Mouse (Mus musculus): Measurements from ENCODE around the gene Rab1b.
A peak's percentile ranks its signal among the peaks of the same experiment; 100 is the strongest.
"Not testable (repeated sequence)": the region's sequence is repeated elsewhere in the genome, so short reads cannot be mapped to it uniquely, and the experiment has no call there.

Gene Rab1b

GRCm38 (mm10) chr19:5097521-5098362 lies 9.1 kb downstream of the Rab1b start:
- DNase-seq, result no peak

- no peak for DNase-seq
Measured at GRCm38 (mm10) chr19:5095887-5096474, 10.9 kb downstream of the Rab1b start.

GRCm38 (mm10) chr19:5094746-5095417 lies 12.0 kb downstream of the Rab1b start:
- no peak for DNase-seq

- peak; percentile 89 for DNase-seq
Measured at GRCm38 (mm10) chr19:5094243-5094632, 12.6 kb downstream of the Rab1b start.

GRCm38 (mm10) chr19:5093481-5094242 lies 13.2 kb downstream of the Rab1b start:
- DNase-seq, result no peak

- DNase-seq, result no peak
Measured at GRCm38 (mm10) chr19:5092083-5092482, 14.8 kb downstream of the Rab1b start.

- DNase-seq, result no peak
Measured at GRCm38 (mm10) chr19:5089324-5089723, 17.5 kb downstream of the Rab1b start.

- DNase-seq, result peak; percentile 90
Measured at GRCm38 (mm10) chr19:5087884-5088728, 18.8 kb downstream of the Rab1b start, which contains the start of gene Yif1a. Gene Yif1a, plus strand, starts transcription at chr19:5088538.

GRCm38 (mm10) chr19:5086533-5086932 lies 20.3 kb downstream of the Rab1b start:
- not testable (repeated sequence) for DNase-seq

GRCm38 (mm10) chr19:5085145-5085863 lies 21.6 kb downstream of the Rab1b start, which contains the start of gene Tmem151a:
Gene Tmem151a, minus strand, starts transcription at chr19:5085531.
- no peak for DNase-seq

- DNase-seq, result no peak
Measured at GRCm38 (mm10) chr19:5084834-5085144, 22.1 kb downstream of the Rab1b start.

- DNase-seq, result no peak
Measured at GRCm38 (mm10) chr19:5083961-5084833, 22.7 kb downstream of the Rab1b start.

- no peak for DNase-seq
Measured at GRCm38 (mm10) chr19:5082596-5082995, 24.3 kb downstream of the Rab1b start.

- DNase-seq, result no peak
Measured at GRCm38 (mm10) chr19:5082005-5082404, 24.9 kb downstream of the Rab1b start.

GRCm38 (mm10) chr19:5079279-5079678 lies 27.6 kb downstream of the Rab1b start:
- no peak for DNase-seq

- no peak for DNase-seq
Measured at GRCm38 (mm10) chr19:5073518-5073917, 33.4 kb downstream of the Rab1b start.

GRCm38 (mm10) chr19:5073028-5073427 lies 33.8 kb downstream of the Rab1b start:
- DNase-seq, result no peak

- DNase-seq, result no peak
Measured at GRCm38 (mm10) chr19:5072389-5073019, 34.4 kb downstream of the Rab1b start.

- DNase-seq, result no peak
Measured at GRCm38 (mm10) chr19:5071545-5072369, 35.1 kb downstream of the Rab1b start.
